Mouse (Mus musculus) olfactory bulb, adult 2 months (tissue): ENCODE data around the gene Tmem44. TPM values are rescaled to one million over a fixed set of nuclear protein-coding genes. Genes with fewer than 3 reads are reported as not detected.

Source experiments
- H3K27ac ChIP-seq: fragments of 200-500 bp; 2 replicates; pipeline ENCODE4 v1.5.1; 2012; ENCODE audit warnings: low read depth, low read length; ENCODE audit not compliant: insufficient read depth
- H3K4me1 ChIP-seq: fragments of 200-500 bp; 2 replicates; pipeline ENCODE4 v1.6.1; 2012; ENCODE audit warnings: low read length; ENCODE audit not compliant: control insufficient read depth, insufficient read depth
- H3K4me3 ChIP-seq: fragments of 200-500 bp; 2 replicates; pipeline ENCODE4 v1.5.1; 2012; ENCODE audit warnings: mild to moderate bottlenecking, low read depth, low read length, moderate library complexity; ENCODE audit not compliant: insufficient read depth
- CTCF ChIP-seq: fragments of 200-500 bp; IDR thresholded peaks from 2 replicates; pipeline ENCODE4 v1.5.1; 2012; ENCODE audit warnings: low read depth, mild to moderate bottlenecking, low read length, moderate library complexity; ENCODE audit not compliant: insufficient read depth
- POLR2A ChIP-seq: fragments of 200-500 bp; IDR thresholded peaks from 2 replicates; pipeline ENCODE4 v1.6.1; 2012; ENCODE audit warnings: mild to moderate bottlenecking, low read depth, low read length, moderate library complexity; ENCODE audit not compliant: insufficient read depth
- WGBS: fragments of 180-500 bp; shearing (Covaris S2); methylation state at CpG from one replicate; pipeline ENCODE4 v1.1.7; 2018; 5-methylcytosine and 5-hydroxymethylcytosine counted together
- polyA plus RNA-seq: library from polyadenylated mRNA; stranded (reverse); fragments of >200 nt; gene quantifications from 2 replicates; pipeline ENCODE4 v1.2.4, GENCODE M21; 2012; ENCODE audit warnings: low replicate concordance; ENCODE audit not compliant: missing spikeins, insufficient read depth, insufficient read length

Gene Tmem44
- polyA plus RNA-seq, 1 experiment, result not detected

DNA sequence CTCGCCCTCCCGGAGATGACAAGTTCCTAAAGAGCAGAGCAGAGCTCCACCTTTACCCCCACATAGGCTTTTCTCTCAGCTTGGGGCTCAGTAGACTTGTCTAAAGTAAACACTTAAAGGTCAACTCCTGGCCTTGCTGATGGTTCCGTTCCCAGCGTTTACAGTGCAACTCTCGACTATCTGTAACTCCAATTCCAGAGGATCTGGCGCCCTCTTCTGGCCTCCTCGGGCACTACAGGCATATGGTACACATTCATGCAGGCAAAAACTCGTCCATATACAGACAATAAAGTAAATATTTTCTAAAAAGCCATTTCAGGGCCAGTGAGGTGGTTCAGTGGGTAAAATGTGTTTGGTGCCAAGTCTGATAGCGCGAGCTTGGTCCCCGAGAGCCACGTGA lies 35.2 kb downstream of the Tmem44 start:
- no peak for TF ChIP-seq CTCF
- no peak for TF ChIP-seq POLR2A
- 84% methylated on average over 12 of the region's 12 CpGs for WGBS
- Histone ChIP-seq H3K4me3 (no peak overlapping the region), H3K27ac (no peak overlapping the region), H3K4me1 (peaks cover 24% of the 10 kb centered on the region)

GRCm38 (mm10) chr16:30513050-30514024 lies 37.3 kb downstream of the Tmem44 start:
- H3K27ac ChIP-seq, result no peak overlapping the region
- peaks cover 21% of the 10 kb centered on the region for H3K4me1 ChIP-seq
- 65% methylated on average over 20 of the region's 20 CpGs for WGBS
- no peak overlapping the region for H3K4me3 ChIP-seq
- TF ChIP-seq POLR2A (no peak), CTCF (no peak)

- Histone ChIP-seq H3K4me3 (no peak overlapping the region), H3K4me1 (peaks cover 16% of the 10 kb centered on the region), H3K27ac (no peak overlapping the region)
- WGBS, result 76% methylated on average over 8 of the region's 8 CpGs
- TF ChIP-seq POLR2A (no peak), CTCF (no peak)
Observed at GRCm38 (mm10) chr16:30512375-30513049, 38.1 kb downstream of the Tmem44 start.

DNA sequence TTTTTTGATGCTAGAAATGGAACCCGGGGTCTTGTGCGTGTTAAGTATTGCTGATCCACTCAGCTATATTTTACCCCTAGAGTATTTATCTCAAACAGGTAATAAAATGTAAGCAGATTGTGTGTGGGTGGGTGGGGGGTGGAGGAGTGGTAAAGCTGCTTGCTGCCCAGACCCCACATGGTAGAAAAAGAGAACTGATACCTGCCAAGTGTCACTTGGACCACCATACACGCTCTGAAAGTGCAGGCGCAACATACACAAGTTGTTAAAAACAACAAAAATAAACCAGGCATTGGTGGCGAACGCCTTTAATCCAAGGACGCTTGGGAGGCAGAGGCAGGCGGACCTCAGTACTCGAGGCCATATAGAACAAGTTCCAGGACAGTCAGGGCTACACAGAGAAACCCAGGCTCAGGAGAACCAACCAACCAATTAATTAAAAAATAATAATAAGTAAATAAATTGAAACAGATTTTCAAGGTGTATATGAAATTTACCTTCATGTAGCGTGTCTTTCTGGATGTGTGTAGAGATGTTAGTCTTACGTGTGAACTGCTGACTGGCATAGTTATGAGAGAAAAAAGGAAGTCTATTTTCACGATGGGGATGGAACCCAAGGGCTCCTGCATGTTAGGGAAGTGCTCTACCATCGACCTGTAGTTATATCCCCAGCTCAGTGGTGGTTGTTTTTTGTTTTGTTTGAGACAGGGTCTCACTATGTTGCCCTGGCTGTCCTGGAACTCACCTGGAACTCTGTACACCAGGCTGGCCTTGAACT lies 38.9 kb downstream of the Tmem44 start:
- TF ChIP-seq POLR2A, result no peak
- no peak for TF ChIP-seq CTCF
- Histone ChIP-seq H3K4me1 (peaks cover 16% of the 10 kb centered on the region), H3K27ac (peak overlapping the region; percentile 88; the same call in 1 of the 2 replicates), H3K4me3 (no peak overlapping the region)
- 90% methylated on average over 13 of the region's 13 CpGs for WGBS

DNA sequence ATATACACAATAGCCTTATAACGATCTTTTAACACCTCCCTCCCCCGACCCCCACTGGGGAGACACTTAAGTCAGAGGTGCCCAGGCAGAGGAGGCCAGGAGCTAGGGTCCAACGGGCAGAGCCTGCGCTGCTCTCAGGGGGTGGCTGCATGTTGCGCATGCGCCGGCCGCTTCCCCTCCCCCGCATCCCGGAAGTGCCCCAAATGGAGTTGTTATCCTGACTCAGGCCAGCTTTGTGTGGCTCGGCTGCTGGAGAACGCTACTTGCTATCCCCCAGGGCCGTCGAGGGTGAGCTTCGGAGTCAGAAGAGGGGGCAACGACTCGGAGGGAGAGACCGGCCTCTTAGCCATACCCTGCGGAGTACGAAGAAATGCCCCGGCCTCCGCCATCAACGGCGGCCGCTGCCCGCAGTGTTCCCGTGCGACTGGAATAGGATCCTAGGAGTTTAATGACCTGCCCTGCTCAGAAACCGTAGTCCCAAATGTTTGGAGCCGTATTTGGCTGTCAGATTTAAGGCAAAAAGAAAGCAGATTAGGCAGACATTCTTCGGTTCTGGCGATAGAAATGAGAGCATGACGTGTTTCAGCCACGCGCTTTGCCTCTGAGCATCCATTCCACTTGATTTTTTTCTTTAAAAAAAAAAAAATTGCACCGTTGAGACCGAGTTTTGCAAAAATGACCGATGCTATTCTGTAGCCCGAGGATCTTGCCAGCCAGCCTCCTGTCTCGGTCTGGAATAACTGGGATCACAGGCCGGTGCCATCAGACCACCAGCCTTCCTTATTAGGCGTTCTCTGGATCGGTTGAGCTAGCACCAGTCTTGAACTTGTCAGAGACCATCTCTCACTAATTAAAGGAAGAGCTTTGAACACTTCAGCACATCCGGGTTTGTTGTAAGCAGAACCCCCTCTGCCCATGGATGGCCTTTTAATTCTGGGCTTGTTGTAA lies 39.9 kb downstream of the Tmem44 start:
- peak; percentile 74 for TF ChIP-seq POLR2A
- TF ChIP-seq CTCF, result no peak
- WGBS, result 2% methylated on average over 44 of the region's 44 CpGs

DNA sequence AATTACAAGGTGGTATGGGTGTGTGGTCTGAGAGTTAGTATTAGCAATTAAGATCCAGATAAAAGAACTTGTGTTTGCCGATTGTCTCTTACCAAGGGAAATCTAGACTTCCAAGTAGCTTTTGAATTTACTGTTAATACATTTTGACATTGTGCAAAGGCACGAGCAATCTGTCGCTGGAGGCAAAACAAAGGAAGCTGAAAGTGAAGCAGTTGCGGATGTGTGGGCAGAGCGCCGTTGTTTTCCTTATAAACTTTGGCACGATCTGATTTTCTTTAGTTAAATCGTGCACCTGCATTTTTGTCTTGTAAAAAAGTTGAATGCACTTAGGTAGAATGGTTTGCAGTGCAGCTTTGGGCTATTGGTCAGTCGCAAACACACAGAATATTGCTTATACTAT lies 40.6 kb downstream of the Tmem44 start:
- 10% methylated on average over 9 of the region's 9 CpGs for WGBS
- Histone ChIP-seq H3K4me3 (peak overlapping the region; percentile 76), H3K27ac (peak overlapping the region; percentile 88), H3K4me1 (peaks cover 16% of the 10 kb centered on the region)
- TF ChIP-seq CTCF, result no peak

More for the DNA sequence above, 39.9 kb downstream of the Tmem44 start:
- Histone ChIP-seq H3K27ac (peak overlapping the region; percentile 88), H3K4me3 (peak overlapping the region; percentile 76), H3K4me1 (peaks cover 16% of the 10 kb centered on the region)

- H3K4me3 ChIP-seq, result no peak overlapping the region
- H3K27ac ChIP-seq, result no peak overlapping the region
- H3K4me1 ChIP-seq, result peaks cover 16% of the 10 kb centered on the region
- WGBS, result 97% methylated on average over 12 of the region's 12 CpGs
- TF ChIP-seq CTCF (no peak), POLR2A (no peak)
Observed at GRCm38 (mm10) chr16:30509340-30509739, 41.3 kb downstream of the Tmem44 start.

GRCm38 (mm10) chr16:30508738-30509137 lies 41.9 kb downstream of the Tmem44 start:
- 97% methylated on average over 9 of the region's 9 CpGs for WGBS
- no peak overlapping the region for H3K27ac ChIP-seq
- no peak for TF ChIP-seq POLR2A
- TF ChIP-seq CTCF, result no peak
- peaks cover 17% of the 10 kb centered on the region for H3K4me1 ChIP-seq
- H3K4me3 ChIP-seq, result no peak overlapping the region
